Mouse (Mus musculus) forebrain, embryonic 10.5 days (tissue): ENCODE data around the gene Morc3. TPM values are rescaled to one million over a fixed set of nuclear protein-coding genes. Genes with fewer than 3 reads are reported as not detected.

Experiments
- DNase-seq: peaks from one replicate; pipeline ENCODE4 v3.0.0-alpha.2; 2017; ENCODE audit warnings: low spot score; ENCODE audit errors: extremely low spot score
- H3K27ac ChIP-seq: fragments of 300-500 bp; sonication (generic); 2 replicates; pipeline ENCODE4 v1.5.1; 2016; ENCODE audit warnings: mild to moderate bottlenecking
- H3K27me3 ChIP-seq: fragments of 300-500 bp; sonication (generic); 2 replicates; pipeline ENCODE4 v1.6.1; 2016; ENCODE audit warnings: mild to moderate bottlenecking; ENCODE audit not compliant: poor library complexity, severe bottlenecking
- H3K36me3 ChIP-seq: fragments of 300-500 bp; sonication (generic); replicated peaks from 2 replicates; pipeline ENCODE4 v1.6.1; 2016; ENCODE audit warnings: mild to moderate bottlenecking, moderate library complexity
- H3K4me1 ChIP-seq: fragments of 300-500 bp; sonication (generic); 2 replicates; pipeline ENCODE4 v1.6.1; 2016
- H3K4me3 ChIP-seq: fragments of 300-500 bp; sonication (generic); 2 replicates; pipeline ENCODE4 v1.5.1; 2016; ENCODE audit warnings: mild to moderate bottlenecking, moderate library complexity
- H3K9me3 ChIP-seq: fragments of 300-500 bp; sonication (generic); 2 replicates; pipeline ENCODE4 v1.6.1; 2016; ENCODE audit warnings: mild to moderate bottlenecking, moderate library complexity
- WGBS: fragments of 180-500 bp; shearing (Covaris S2); methylation state at CpG from one replicate; pipeline ENCODE4 v1.1.7; 2016; 5-methylcytosine and 5-hydroxymethylcytosine counted together
- polyA plus RNA-seq: library from polyadenylated mRNA; unstranded; fragments of >200 nt; fragmentation: Nextera tagmentation; extraction: Ambion mirVana; gene quantifications from 2 replicates; pipeline ENCODE4 v1.2.1, GENCODE M21; 2016

The Morc3 gene
- polyA plus RNA-seq: 28.4 and 32.4 TPM in 2 replicates

GRCm38 (mm10) chr16:93831627-93832395 is at the start of gene Morc3:
Morc3 (plus strand) TSS chr16:93832121.
- Histone ChIP-seq H3K4me3 (peak within 1 kb of the TSS; percentile 85), H3K27me3 (0 out of 2 replicates have a peak, but pooled peaks cover 4% of the 10 kb centered on the region), H3K27ac (peak within 1 kb of the TSS; percentile 99), H3K4me1 (peaks cover 11% of the 10 kb centered on the region), H3K9me3 (peaks cover 4% of the 10 kb centered on the region; the same call in 1 of the 2 replicates), H3K36me3 (peaks cover 25% of the 10 kb centered on the region)
- WGBS: 12% methylated on average over 55 of the region's 55 CpGs
- DNase-seq: peak; percentile 100

- peaks cover 5% of the 10 kb centered on the region for H3K4me1 ChIP-seq
- peaks cover 4% of the 10 kb centered on the region; the same call in 1 of the 2 replicates for H3K36me3 ChIP-seq
- H3K9me3 ChIP-seq: peaks cover 5% of the 10 kb centered on the region
- H3K27ac ChIP-seq: no peak overlapping the region
- 88% methylated on average over 7 of the region's 7 CpGs for WGBS
- H3K4me3 ChIP-seq: no peak overlapping the region
- no peak for DNase-seq
- no peaks in the 10 kb centered on the region for H3K27me3 ChIP-seq
Observed at GRCm38 (mm10) chr16:93784175-93784574, 47.7 kb upstream of the Morc3 start.

GRCm38 (mm10) chr16:93785805-93786204 is 46.1 kb upstream of the Morc3 start:
- Histone ChIP-seq H3K9me3 (peaks cover 5% of the 10 kb centered on the region), H3K27ac (no peak overlapping the region), H3K27me3 (no peaks in the 10 kb centered on the region), H3K4me1 (peaks cover 15% of the 10 kb centered on the region), H3K36me3 (peaks cover 4% of the 10 kb centered on the region; the same call in 1 of the 2 replicates), H3K4me3 (no peak overlapping the region)
- WGBS: 3% methylated on average over 9 of the region's 9 CpGs
- peak; percentile 82 for DNase-seq

- WGBS: 89% methylated on average over 4 of the region's 4 CpGs
- H3K4me3 ChIP-seq: no peak overlapping the region
- H3K36me3 ChIP-seq: peaks cover 4% of the 10 kb centered on the region; the same call in 1 of the 2 replicates
- no peak overlapping the region for H3K27ac ChIP-seq
- peaks cover 18% of the 10 kb centered on the region for H3K4me1 ChIP-seq
- peaks cover 5% of the 10 kb centered on the region for H3K9me3 ChIP-seq
- H3K27me3 ChIP-seq: no peaks in the 10 kb centered on the region
- DNase-seq: no peak
Observed at GRCm38 (mm10) chr16:93788388-93788787, 43.5 kb upstream of the Morc3 start.

GRCm38 (mm10) chr16:93788881-93789280 is 43.0 kb upstream of the Morc3 start:
- 92% methylated on average over 8 of the region's 8 CpGs for WGBS
- Histone ChIP-seq H3K27me3 (no peaks in the 10 kb centered on the region), H3K36me3 (peaks cover 3% of the 10 kb centered on the region; the same call in 1 of the 2 replicates), H3K4me3 (no peak overlapping the region), H3K9me3 (peaks cover 4% of the 10 kb centered on the region), H3K4me1 (peaks cover 18% of the 10 kb centered on the region), H3K27ac (no peak overlapping the region)
- DNase-seq: no peak

GRCm38 (mm10) chr16:93789971-93790755 is 41.8 kb upstream of the Morc3 start:
- Histone ChIP-seq H3K36me3 (no peaks in the 10 kb centered on the region), H3K27ac (0 out of 2 replicates have a peak overlapping the region, but pooled peaks have one; percentile 15), H3K27me3 (no peaks in the 10 kb centered on the region), H3K4me3 (no peak overlapping the region), H3K9me3 (no peaks in the 10 kb centered on the region), H3K4me1 (peaks cover 23% of the 10 kb centered on the region)
- no peak for DNase-seq
- 27% methylated on average over 5 of the region's 5 CpGs for WGBS

GRCm38 (mm10) chr16:93792981-93793630 is 38.8 kb upstream of the Morc3 start:
- no peaks in the 10 kb centered on the region for H3K36me3 ChIP-seq
- no peak overlapping the region for H3K4me3 ChIP-seq
- H3K4me1 ChIP-seq: peaks cover 25% of the 10 kb centered on the region
- no peak overlapping the region for H3K27ac ChIP-seq
- 82% methylated on average over 15 of the region's 15 CpGs for WGBS
- DNase-seq: no peak
- H3K27me3 ChIP-seq: no peaks in the 10 kb centered on the region
- H3K9me3 ChIP-seq: no peaks in the 10 kb centered on the region

GRCm38 (mm10) chr16:93794845-93795244 is 37.1 kb upstream of the Morc3 start:
- Histone ChIP-seq H3K27ac (no peak overlapping the region), H3K4me1 (peaks cover 24% of the 10 kb centered on the region), H3K9me3 (no peaks in the 10 kb centered on the region), H3K4me3 (no peak overlapping the region), H3K27me3 (no peaks in the 10 kb centered on the region), H3K36me3 (no peaks in the 10 kb centered on the region)
- 79% methylated on average over 5 of the region's 5 CpGs for WGBS
- no peak for DNase-seq

- H3K4me1 ChIP-seq: peaks cover 18% of the 10 kb centered on the region
- H3K4me3 ChIP-seq: no peak overlapping the region
- H3K9me3 ChIP-seq: no peaks in the 10 kb centered on the region
- no peak overlapping the region for H3K27ac ChIP-seq
- 96% methylated on average over 5 of the region's 5 CpGs for WGBS
- no peaks in the 10 kb centered on the region for H3K36me3 ChIP-seq
- no peaks in the 10 kb centered on the region for H3K27me3 ChIP-seq
- no peak for DNase-seq
Observed at GRCm38 (mm10) chr16:93795391-93795790, 36.5 kb upstream of the Morc3 start.

- DNase-seq: no peak
- 0 out of 2 replicates have a peak overlapping the region, but pooled peaks have one; percentile 15 for H3K27ac ChIP-seq
- H3K27me3 ChIP-seq: no peaks in the 10 kb centered on the region
- peaks cover 12% of the 10 kb centered on the region for H3K4me1 ChIP-seq
- H3K4me3 ChIP-seq: no peak overlapping the region
- WGBS: 87% methylated on average over 12 of the region's 12 CpGs
- H3K36me3 ChIP-seq: no peaks in the 10 kb centered on the region
- H3K9me3 ChIP-seq: no peaks in the 10 kb centered on the region
Observed at GRCm38 (mm10) chr16:93797021-93797840, 34.7 kb upstream of the Morc3 start.

- no peaks in the 10 kb centered on the region for H3K36me3 ChIP-seq
- H3K27ac ChIP-seq: no peak overlapping the region
- no peak overlapping the region for H3K4me3 ChIP-seq
- no peak for DNase-seq
- no peaks in the 10 kb centered on the region for H3K27me3 ChIP-seq
- WGBS: 88% methylated on average over 11 of the region's 11 CpGs
- peaks cover 12% of the 10 kb centered on the region for H3K4me1 ChIP-seq
- no peaks in the 10 kb centered on the region for H3K9me3 ChIP-seq
Observed at GRCm38 (mm10) chr16:93797841-93798492, 34.0 kb upstream of the Morc3 start.
